Mouse (Mus musculus) retina, embryonic 14.5 days (tissue): ENCODE results near the gene Isyna1.

Experiments used
- DNase-seq: peaks from one replicate; pipeline ENCODE4 v3.0.0-alpha.2; 2015; ENCODE audit warnings: low spot score

Gene Isyna1

DNA sequence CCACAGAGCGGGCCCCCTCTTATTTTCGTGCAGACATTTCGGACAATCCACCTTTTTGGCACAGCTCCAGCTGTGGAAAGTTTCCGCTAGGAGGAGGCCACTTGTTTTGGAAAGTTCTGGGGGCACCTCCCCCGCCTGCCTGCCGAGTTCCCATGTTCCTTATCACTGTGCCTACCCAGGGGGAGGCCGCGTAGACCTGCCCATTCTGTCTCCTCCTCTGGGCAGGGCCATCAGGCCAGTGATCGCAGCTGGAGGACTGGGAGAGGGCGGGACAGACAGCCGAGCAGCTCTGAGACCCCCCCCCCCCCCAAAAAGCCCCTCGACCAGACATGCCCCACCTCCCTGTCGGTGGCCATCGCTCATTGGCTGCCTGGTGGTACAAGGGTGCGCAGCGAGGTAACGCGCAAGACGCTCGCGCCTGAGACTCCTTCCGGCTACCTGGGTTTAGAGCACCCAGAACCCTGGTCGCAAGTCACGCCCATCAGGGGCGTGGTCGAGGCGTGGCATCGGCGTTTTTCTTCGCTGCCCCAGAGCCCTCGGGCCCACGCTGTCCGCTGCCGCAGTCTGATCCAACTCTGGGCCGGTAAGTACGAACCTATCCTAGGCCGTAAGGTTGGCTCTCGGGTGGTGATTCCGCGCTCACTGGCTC is at the start of gene Isyna1:
TSS of gene Isyna1 (plus strand) at position 413 of the 649 bp plus-strand sequence.
- peak; percentile 89 for DNase-seq

DNA sequence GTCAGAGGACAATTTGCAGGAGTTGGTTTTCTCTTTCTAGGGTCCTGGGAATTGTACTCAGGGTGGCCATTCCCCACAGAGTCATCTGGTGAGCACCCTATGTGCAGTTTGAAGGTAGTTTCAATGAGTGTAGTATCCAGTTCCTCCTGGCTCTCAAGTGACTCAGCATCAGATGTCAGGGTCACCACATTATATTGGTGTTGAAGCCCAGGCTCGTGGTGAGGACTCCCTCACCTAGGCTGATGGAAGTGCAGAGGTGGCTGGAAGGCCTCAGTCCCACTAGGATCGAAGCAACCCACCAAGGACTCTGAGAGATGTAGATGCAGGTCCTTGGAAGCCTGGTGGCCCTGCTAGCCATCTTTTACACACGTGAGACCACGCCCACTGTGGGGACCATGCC is 47.8 kb upstream of the Isyna1 start:
- no peak for DNase-seq

DNA sequence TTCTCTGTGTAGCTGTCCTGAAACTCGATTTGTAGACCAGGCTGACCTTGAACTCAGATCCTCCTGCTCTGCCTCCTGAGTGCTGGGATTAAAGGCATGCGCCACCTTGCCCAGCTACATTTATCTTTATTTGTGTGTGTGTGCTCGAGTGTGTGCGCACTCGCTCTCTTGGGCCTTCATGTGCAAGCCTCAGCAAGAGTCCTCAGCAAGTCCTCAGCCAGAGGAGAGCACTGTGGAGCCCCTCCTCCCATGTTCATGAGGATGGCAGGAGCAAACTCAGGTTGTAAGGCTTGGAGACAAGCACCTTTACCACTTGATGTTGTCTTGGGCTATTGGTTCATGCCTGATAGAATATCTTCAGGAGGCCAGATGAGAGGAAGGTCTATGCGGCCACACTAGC is 46.4 kb upstream of the Isyna1 start:
- DNase-seq, result no peak

DNA sequence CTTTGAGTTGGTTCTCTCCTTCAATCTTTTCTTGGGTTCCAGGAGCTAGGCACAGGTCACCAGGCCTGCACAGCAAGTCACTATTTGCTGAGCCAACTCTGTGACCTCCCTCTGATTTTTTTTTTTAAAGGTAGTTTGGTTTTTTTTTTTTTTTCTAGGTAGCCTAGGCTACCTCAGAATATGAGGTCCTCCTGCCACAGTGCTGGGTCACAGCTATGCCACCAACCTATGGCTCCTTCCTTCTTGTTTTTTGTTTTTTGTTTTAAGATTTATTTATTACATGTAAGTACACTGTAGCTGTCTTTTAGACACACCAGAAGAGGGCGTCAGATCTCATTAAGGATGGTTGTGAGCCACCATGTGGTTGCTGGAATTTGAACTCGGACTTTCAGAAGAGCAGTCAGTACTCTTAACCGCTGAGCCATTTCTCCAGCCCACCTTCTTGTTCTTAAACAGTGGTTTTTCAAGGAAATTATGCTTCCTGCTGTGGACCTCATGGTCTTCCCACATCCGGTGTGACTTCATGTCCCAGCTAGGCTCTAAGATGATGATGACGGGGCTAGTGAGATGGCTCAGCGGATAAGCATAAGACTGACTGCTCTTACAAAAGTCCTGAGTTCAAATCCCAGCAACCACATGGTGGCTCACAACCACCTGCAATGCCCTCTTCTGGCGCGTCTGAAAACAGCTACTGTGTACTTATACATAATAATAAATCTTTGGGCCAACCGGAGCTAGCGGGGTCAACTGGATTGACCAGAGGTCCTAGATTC is 44.6 kb upstream of the Isyna1 start:
- no peak for DNase-seq

DNA sequence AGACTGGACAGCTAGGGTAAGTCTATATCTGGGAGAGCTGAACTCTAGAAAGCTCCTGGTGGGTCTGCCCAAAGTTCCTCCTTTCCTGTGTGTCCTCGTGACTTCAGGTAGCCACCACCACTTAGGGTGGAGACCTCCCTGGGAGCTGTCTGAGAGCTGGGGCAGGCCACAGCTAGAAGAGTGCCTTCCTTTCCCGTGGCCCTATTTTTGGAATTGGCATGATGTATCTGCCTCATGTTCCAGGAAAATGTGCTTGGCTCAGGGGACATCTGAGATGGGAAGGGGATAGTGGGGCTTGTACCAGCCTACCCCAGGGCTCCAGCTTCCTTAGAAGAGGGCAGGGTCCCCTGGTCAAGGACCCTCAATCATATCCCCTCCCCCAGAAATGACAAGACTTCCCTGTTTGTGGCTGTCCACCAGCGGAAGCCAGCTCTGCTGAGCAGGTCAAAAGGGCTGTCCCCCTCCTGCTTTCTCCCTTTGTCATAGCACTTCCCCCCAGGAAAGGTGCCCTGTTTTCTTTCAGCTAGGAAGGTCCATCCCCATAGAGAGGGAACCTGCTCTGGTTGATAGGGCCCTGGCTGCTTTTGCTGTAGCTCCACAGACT is 42.5 kb upstream of the Isyna1 start:
- DNase-seq, result no peak

- DNase-seq, result no peak
Observed at GRCm38 (mm10) chr8:70552836-70553235, 41.3 kb upstream of the Isyna1 start.

DNA sequence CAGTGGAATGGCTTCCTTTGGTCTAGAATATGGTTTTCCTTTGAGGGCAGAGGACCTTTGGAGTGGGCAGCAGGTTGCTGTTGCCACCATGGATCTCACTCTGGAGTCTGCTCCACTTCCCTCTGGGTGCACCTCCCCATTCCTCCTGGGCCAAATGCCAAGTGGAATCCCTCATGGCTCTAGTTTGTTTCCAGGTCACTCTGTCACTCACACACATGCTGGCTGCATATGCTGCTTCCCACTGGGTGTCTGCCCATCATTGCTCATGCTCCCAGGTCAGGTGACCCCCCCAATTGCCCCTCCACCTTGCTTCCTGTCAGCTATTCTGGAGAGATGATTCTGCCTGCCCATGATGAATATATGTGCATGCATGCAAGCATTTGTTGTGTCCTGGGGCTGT is 40.4 kb upstream of the Isyna1 start:
- DNase-seq, result no peak

DNA sequence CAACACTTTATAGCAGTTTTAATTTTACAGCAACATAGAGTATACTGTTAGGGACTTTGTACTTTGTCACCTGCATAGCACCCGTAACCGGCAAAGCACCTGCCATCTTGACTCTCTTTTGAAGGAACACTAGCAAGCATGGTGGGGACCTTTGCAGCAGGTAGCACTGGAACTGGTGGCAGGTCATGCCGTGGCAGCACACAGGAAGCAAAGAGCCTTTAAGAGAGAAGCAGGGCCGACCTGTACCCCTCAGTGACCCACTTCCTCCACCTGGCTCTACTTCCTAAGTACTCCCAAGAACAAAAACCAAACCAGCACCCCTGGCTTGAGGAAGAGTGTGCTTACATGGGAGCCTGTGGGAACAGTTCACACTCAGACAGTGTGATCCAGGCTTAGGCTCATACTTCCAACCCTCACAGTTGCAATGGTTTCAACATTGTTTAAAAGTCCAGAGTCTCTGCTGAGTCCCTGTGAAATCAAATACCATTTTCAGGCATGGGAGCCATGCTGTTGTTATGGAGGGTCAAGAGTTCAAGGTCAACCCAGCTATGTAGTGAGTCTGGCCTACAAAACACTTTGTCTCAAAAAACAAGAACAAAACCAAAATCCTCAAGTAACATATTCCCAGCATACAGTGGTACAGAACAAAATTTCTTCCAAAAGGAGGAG is 39.0 kb upstream of the Isyna1 start:
- no peak for DNase-seq

DNA sequence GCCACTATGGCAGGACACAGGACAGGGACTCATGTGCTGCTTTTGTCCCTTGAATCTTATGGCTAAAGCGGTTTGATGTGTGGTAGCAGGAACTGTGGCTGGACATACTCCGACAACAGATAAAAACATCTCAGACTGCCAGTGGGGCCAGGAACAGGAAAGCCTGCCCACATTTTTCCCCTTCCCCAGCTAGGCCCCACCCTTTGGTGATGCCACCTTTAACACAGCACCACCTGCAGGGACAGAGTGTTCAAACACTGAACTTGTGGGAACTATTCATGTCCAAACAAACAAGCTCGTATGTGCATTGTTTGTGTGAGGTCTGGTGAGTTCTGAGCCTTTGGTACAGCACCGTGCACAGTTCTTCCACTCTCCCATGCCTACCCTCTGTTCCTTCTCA is 35.8 kb upstream of the Isyna1 start:
- no peak for DNase-seq

- no peak for DNase-seq
Observed at GRCm38 (mm10) chr8:70558983-70559382, 35.2 kb upstream of the Isyna1 start.

DNA sequence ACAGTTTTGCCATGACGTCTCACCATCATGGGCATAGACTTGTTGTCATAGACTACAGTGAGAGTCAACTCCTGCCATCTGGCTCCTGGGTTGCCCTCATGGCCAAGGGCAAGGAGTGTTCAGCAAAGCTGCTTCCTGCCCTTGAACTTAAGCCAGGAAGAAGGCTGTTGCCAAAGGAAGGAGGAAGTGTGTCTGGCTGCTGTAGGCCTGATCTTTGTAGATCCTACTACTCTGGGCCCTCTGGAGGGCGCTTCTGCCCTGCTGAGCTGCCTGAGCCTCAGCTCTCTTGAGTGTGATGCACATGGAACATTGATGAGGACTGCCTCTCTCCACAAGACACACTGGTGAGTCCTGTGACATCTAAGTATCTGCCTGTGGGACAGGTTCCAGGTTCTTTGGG is 34.1 kb upstream of the Isyna1 start:
- no peak for DNase-seq

- no peak for DNase-seq
Observed at GRCm38 (mm10) chr8:70560564-70560963, 33.6 kb upstream of the Isyna1 start.

DNA sequence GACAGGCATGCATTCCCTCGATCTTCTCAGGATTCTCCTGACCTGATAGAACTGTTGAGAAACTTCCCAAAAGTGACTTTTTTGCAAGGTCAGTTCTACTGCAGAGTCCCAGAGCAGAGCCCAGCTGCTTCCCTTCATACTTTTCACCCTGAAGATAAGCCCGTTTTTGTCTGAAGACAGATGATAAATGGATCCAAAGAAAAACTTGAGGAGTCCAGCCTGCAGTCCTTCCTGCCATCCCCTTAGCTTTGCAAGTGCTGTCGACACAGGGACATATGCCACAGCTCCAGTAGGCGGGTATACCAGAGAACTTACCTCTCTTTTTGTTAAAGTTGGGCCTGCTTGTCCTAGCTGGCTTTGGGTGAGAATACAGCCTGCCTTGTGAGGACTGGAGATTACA is 32.8 kb upstream of the Isyna1 start:
- DNase-seq, result no peak

DNA sequence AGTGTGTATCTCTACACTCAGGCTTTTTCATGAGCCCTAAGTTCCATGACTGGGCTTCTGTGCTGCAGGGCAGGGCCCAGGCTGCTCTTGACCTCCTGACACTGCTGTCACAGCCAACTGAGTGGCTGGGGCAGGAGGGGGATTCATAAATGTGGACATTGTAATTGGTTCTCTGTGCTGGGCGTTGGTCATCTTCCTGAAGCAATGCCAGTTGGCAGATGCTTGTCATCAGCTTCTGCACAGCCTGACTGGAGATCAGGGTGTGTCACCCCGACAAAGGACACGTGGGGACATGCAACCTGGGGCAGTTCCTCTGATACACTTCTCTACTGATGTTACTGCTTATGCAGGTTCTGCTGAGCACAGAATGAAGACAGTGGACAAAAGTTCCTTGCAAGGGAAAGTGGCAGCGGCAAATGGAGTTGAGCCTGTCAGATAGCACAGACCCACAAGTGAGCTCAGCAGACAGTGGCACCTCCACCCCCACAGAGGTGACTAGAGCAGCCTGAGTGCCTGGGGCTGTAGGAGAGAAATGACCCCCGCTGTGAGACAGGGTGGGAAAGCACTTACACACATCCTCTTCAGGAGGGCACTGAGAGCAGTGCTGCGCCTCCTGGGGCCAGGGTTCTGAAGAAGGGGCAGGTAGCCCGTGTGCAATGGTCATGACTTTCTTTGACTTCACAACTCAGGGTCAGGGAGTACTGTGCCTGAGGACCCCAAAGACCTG is 32.2 kb upstream of the Isyna1 start:
- DNase-seq, result no peak

- no peak for DNase-seq
Observed at GRCm38 (mm10) chr8:70562802-70563201, 31.4 kb upstream of the Isyna1 start.

GRCm38 (mm10) chr8:70563763-70564387 is 30.3 kb upstream of the Isyna1 start:
- DNase-seq, result no peak

DNA sequence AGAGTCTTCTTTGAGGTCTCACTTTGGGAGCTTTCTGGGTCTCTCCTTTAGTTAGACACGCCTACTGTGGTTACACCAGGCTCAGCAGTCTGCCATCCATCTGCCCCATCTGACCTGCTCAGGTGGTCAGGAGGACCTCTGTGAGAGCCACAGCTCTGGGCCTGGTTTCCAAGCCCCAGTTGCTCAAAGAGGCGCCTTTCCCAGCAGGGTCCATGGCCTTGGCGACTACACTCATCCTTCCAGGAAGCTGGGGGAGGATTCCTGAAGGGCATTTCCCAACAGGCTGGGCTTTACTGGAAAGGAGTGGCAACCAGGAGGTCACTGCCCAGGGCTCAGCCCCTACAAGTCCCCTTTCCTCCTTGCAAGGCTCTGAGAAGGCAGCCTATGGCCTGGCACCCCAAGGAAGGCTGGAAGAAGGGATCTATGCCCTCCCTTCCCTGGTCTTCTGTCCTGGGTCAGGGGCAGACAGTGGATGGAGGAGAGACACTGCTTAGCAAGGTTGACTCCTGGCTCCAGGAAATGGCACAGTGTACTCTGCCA is 29.4 kb upstream of the Isyna1 start:
- no peak for DNase-seq

DNA sequence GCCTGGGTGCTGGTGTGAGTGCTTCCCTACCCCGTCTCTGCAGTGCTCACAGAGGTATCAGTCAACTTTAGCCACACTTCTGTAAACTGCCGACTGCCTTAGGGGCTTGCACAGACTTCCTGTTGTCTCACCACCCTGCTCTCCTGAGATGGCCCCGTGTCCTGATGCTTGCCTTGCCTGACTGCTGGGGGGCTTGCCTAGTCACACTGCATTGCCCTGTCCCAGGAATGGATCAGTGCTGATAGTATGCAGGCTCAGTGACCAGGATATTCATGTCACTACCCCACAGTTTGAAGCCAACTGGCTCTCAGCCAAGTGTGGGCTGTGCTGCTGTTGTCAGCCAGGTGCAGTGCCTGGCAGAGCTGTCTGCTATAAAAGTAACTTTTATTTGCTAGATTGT is 28.6 kb upstream of the Isyna1 start:
- no peak for DNase-seq

DNA sequence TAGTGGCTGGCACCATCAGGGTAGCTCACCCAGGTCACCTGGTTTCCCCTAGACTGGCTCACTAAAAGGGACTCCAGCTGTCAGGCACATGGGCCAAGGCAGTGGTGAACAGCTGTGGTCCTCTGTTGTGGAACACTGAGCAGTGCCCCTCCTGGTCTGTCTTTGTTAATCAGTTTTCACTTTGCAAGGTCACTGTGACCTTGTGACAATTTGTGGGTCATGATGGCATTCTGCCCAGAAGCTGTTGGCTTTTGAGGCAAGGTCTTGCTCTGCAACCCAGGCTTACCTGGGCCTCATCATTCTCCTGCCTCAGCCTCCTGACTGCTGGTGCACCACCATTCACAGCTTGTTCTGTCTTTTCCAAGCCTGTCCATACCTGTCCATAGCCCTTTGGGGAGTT is 23.8 kb upstream of the Isyna1 start:
- no peak for DNase-seq

DNA sequence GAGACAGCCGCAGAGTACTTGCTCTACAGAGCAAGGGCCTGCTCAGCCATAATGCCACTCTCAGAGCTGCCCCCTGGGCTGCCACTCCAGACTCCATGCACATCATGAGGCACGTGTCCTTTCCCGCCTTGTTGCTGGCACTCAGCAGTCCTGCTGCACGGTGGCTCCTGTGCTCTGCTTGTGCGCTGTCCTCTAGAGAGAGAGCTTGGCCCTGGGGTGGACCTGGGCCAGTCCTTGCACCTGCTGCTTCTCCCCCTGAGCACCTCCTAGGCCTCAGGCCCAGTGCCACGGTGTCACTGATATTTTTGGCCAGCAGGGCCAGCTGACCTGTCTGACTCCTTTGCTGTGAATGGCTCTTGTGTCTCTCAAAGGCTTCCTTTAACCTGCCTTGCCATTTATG is 23.2 kb upstream of the Isyna1 start:
- DNase-seq, result no peak

GRCm38 (mm10) chr8:70574302-70574701 is 19.9 kb upstream of the Isyna1 start:
- no peak for DNase-seq
